Mouse (Mus musculus) monocyte, adult 5-6 weeks (primary cell): Measurements from ENCODE around the gene Gemin4. TPM values are rescaled to one million over a fixed set of nuclear protein-coding genes. Genes with fewer than 3 reads are reported as not detected.

Experiments
- ATAC-seq: fragments of 153-309, 156-312 bp; replicated peaks from 2 replicates; pipeline ENCODE4 v1.8.0; 2017; ENCODE audit warnings: mild to moderate bottlenecking; ENCODE audit not compliant: low TSS enrichment, insufficient number of reproducible peaks, severe bottlenecking, poor library complexity, low FRiP score
- total RNA-seq: library from RNA; stranded (forward); fragments of 200-1000, 200-491, 200-594 nt; gene quantifications from 3 replicates; pipeline ENCODE4 v1.2.3, GENCODE M21; 2017

The Gemin4 gene
- total RNA-seq = 2.3 to 4.5 TPM in 2 of 3 replicates, not detected in the other

GRCm38 (mm10) chr11:76217390-76217800 lies at the start of gene Gemin4, which contains the start of gene Dbil5:
TSS of gene Gemin4 (minus strand) at chr11:76217664.
TSS of gene Dbil5 (plus strand) at chr11:76217608.
- peak; percentile 99 for ATAC-seq

- no peak for ATAC-seq
Measured at GRCm38 (mm10) chr11:76262611-76263351, 45.3 kb upstream of the Gemin4 start.

- peak; percentile 45 for ATAC-seq
Measured at GRCm38 (mm10) chr11:76261224-76261623, 43.8 kb upstream of the Gemin4 start.

- ATAC-seq = 0 out of 2 replicates have a peak, but pooled peaks have one; percentile 10
Measured at GRCm38 (mm10) chr11:76260208-76261050, 43.0 kb upstream of the Gemin4 start.

GRCm38 (mm10) chr11:76258511-76258910 lies 41.0 kb upstream of the Gemin4 start:
- no peak for ATAC-seq

GRCm38 (mm10) chr11:76257386-76257785 lies 39.9 kb upstream of the Gemin4 start:
- ATAC-seq = no peak

- ATAC-seq = no peak
Measured at GRCm38 (mm10) chr11:76256129-76256528, 38.7 kb upstream of the Gemin4 start.

- ATAC-seq = no peak
Measured at GRCm38 (mm10) chr11:76255431-76256001, 38.1 kb upstream of the Gemin4 start.

GRCm38 (mm10) chr11:76253918-76254264 lies 36.4 kb upstream of the Gemin4 start:
- ATAC-seq = no peak

- ATAC-seq = peak; percentile 89
Measured at GRCm38 (mm10) chr11:76253145-76253917, 35.9 kb upstream of the Gemin4 start.

- no peak for ATAC-seq
Measured at GRCm38 (mm10) chr11:76252036-76252435, 34.6 kb upstream of the Gemin4 start.

- ATAC-seq = no peak
Measured at GRCm38 (mm10) chr11:76247239-76247638, 29.8 kb upstream of the Gemin4 start.

GRCm38 (mm10) chr11:76246439-76246838 lies 29.0 kb upstream of the Gemin4 start:
- ATAC-seq = no peak

GRCm38 (mm10) chr11:76243811-76244546 lies 26.5 kb upstream of the Gemin4 start:
- ATAC-seq = 0 out of 2 replicates have a peak, but pooled peaks have one; percentile 22

GRCm38 (mm10) chr11:76242901-76243810 lies 25.7 kb upstream of the Gemin4 start, which contains the start of the genes Mrm3 and Glod4:
TSS of gene Mrm3 (plus strand) at chr11:76243715.
TSS of gene Glod4 (minus strand) at chr11:76243725.
- ATAC-seq = peak; percentile 95

GRCm38 (mm10) chr11:76239750-76240149 lies 22.3 kb upstream of the Gemin4 start:
- no peak for ATAC-seq

- ATAC-seq = no peak
Measured at GRCm38 (mm10) chr11:76236136-76236535, 18.7 kb upstream of the Gemin4 start.
